Mouse (Mus musculus): ENCODE data around the gene Serpinb1c. TPM values are rescaled to one million over a fixed set of nuclear protein-coding genes. Genes with fewer than 3 reads are reported as not detected.

Gene Serpinb1c
- polyA plus RNA-seq, 1 experiment from 2014 or later, result not detected

DNA sequence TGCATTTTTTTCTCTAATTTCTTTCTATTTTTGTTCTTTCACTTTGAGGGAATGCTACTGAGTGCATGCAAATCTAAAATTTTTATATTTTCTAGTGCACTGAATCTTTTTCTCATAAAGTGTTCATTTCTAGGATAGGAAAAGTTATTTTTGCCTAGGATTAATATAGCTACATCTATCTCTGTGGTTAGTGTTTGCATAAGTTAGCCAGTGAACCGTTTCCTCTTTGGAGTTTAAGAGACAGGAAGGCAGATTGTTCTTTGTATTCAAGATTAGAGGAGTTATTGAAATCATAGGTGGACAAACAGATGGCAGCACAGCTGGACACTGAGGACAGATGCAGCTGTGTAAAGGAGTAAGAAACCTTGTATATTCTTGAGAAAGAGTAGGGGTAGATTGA lies 58.7 kb downstream of the Serpinb1c start:
- 53% methylated on average over 1 of the region's 1 CpGs for WGBS
- no peaks in the 10 kb centered on the region for H3K9me3 ChIP-seq (ENCODE audit: control insufficient read depth, low read length)
- DNase-seq (ENCODE audit: low spot score) (no peak), ATAC-seq (replicated peaks; ENCODE audit: low FRiP score) (no peak)
- no peaks in the 10 kb centered on the region for H3K4me1 ChIP-seq (replicated peaks; ENCODE audit: control insufficient read depth, insufficient read depth, low read length)
- no peak overlapping the region for H3K4me2 ChIP-seq (ENCODE audit: low read depth, low read length, severe bottlenecking)
- no peaks in the 10 kb centered on the region for H3K36me3 ChIP-seq (ENCODE audit: control insufficient read depth, insufficient read depth, low read length)
- H3K27me3 ChIP-seq (ENCODE audit: control insufficient read depth, insufficient read depth, low read length), result no peaks in the 10 kb centered on the region
- H3K4me3 ChIP-seq (ENCODE audit: low read depth, low read length), result no peak overlapping the region
- H3K9ac ChIP-seq (ENCODE audit: low read length), result no peak overlapping the region
- no peak overlapping the region for H3K27ac ChIP-seq (ENCODE audit: low read depth, low read length)

DNA sequence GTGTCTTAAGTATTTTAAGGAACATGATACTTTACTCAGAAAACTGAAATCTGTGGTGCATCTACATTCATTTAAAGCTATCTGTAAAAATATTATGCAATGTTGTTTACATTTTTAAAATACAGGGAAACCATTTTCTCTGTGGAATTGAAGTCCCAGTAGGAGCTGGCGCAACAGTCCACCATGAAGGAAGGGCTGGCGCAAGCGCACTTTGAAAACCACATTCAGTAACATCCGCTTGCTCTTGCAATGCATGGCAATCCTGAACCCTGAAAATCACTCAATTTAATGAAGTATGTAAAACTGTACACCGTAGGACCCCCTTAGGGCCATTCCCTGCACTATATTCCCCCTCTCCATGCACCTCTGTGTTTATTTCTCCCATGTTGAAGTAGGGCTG lies 63.5 kb downstream of the Serpinb1c start:
- no peak overlapping the region for H3K4me3 ChIP-seq (ENCODE audit: low read depth, low read length)
- no peak overlapping the region for H3K4me2 ChIP-seq (ENCODE audit: low read depth, low read length, severe bottlenecking)
- H3K36me3 ChIP-seq (ENCODE audit: control insufficient read depth, insufficient read depth, low read length), result no peaks in the 10 kb centered on the region
- WGBS, result 96% methylated on average over 5 of the region's 5 CpGs
- no peaks in the 10 kb centered on the region for H3K4me1 ChIP-seq (replicated peaks; ENCODE audit: control insufficient read depth, insufficient read depth, low read length)
- ATAC-seq (replicated peaks; ENCODE audit: low FRiP score), result no peak
- DNase-seq (ENCODE audit: low spot score), result no peak
- H3K9ac ChIP-seq (ENCODE audit: low read length), result no peak overlapping the region
- H3K9me3 ChIP-seq (ENCODE audit: control insufficient read depth, low read length), result no peaks in the 10 kb centered on the region
- H3K27me3 ChIP-seq (ENCODE audit: control insufficient read depth, insufficient read depth, low read length), result no peaks in the 10 kb centered on the region
- no peak overlapping the region for H3K27ac ChIP-seq (ENCODE audit: low read depth, low read length)

GRCm38 (mm10) chr13:32833237-32833636 lies 64.8 kb downstream of the Serpinb1c start:
- Histone ChIP-seq H3K4me1 (replicated peaks; ENCODE audit: control insufficient read depth, insufficient read depth, low read length) (no peaks in the 10 kb centered on the region), H3K9ac (ENCODE audit: low read length) (no peak overlapping the region), H3K4me2 (ENCODE audit: low read depth, low read length, severe bottlenecking) (no peak overlapping the region), H3K27me3 (ENCODE audit: control insufficient read depth, insufficient read depth, low read length) (no peaks in the 10 kb centered on the region), H3K9me3 (ENCODE audit: control insufficient read depth, low read length) (no peaks in the 10 kb centered on the region), H3K4me3 (ENCODE audit: low read depth, low read length) (no peak overlapping the region), H3K27ac (ENCODE audit: low read depth, low read length) (no peak overlapping the region), H3K36me3 (ENCODE audit: control insufficient read depth, insufficient read depth, low read length) (no peaks in the 10 kb centered on the region)
- DNase-seq (ENCODE audit: low spot score) (no peak), ATAC-seq (replicated peaks; ENCODE audit: low FRiP score) (no peak)
- WGBS, result 79% methylated on average over 6 of the region's 6 CpGs

DNA sequence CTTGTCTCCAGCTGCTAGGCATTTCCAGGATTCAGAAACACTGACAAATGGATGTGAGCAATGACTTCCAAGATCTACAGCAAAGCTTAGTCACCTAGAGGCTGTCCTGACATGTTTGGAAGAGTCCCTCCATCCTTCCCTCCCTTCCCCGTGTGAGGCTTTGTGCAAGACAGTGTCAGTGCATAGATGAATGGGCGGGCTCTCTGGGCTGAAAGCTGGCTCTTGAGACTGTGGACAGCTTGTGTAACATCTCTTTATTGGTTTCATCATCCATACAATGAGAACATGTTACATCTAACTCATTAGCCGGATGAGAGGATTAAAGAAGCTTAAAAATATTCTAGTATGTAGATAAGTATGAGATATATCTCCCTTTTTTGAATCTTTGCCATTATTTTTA lies 65.2 kb downstream of the Serpinb1c start:
- no peaks in the 10 kb centered on the region for H3K36me3 ChIP-seq (ENCODE audit: control insufficient read depth, insufficient read depth, low read length)
- ATAC-seq (replicated peaks; ENCODE audit: low FRiP score) (no peak), DNase-seq (ENCODE audit: low spot score) (no peak)
- no peaks in the 10 kb centered on the region for H3K9me3 ChIP-seq (ENCODE audit: control insufficient read depth, low read length)
- no peak overlapping the region for H3K4me3 ChIP-seq (ENCODE audit: low read depth, low read length)
- 76% methylated on average over 3 of the region's 3 CpGs for WGBS
- no peaks in the 10 kb centered on the region for H3K4me1 ChIP-seq (replicated peaks; ENCODE audit: control insufficient read depth, insufficient read depth, low read length)
- H3K27ac ChIP-seq (ENCODE audit: low read depth, low read length), result no peak overlapping the region
- no peaks in the 10 kb centered on the region for H3K27me3 ChIP-seq (ENCODE audit: control insufficient read depth, insufficient read depth, low read length)
- no peak overlapping the region for H3K4me2 ChIP-seq (ENCODE audit: low read depth, low read length, severe bottlenecking)
- no peak overlapping the region for H3K9ac ChIP-seq (ENCODE audit: low read length)

DNA sequence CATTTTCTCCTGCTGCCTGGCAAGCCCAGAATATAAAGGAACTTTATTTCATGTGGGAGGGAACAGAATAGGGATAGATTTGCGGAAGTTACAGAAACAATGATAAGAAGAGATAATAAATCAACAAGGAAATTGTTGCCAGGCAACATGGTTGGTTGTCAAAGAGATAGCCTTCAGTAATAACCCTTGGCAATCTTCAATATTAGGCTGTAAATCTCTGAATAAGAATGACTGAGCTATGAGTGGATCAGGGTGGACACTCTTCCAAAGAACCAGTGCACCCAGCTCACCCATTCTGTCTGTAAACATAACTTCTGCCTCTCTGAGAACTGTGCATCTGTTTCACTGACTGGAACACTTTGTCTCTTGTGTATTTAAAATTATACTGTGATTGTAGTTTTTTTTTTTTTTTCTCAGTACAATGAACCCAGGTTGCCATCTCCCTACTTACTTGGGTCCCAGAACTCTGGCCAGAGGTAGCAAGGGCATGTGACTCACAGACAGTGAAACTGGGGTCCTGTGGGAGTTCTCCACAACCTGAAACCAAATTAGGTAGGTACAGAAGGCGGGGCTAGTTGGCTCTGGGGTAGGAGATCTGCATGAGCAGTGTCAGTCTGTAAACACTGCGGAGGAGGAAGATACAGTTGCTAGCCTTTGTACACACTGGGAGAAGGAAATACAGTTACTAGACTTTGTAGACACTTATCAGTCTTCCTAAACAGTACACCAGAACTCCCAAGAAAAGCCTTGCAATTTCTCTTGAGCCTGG lies 66.3 kb downstream of the Serpinb1c start:
- Histone ChIP-seq H3K9me3 (ENCODE audit: control insufficient read depth, low read length) (no peaks in the 10 kb centered on the region), H3K27ac (ENCODE audit: low read depth, low read length) (no peak overlapping the region), H3K9ac (ENCODE audit: low read length) (no peak overlapping the region), H3K4me2 (ENCODE audit: low read depth, low read length, severe bottlenecking) (no peak overlapping the region), H3K4me1 (replicated peaks; ENCODE audit: control insufficient read depth, insufficient read depth, low read length) (no peaks in the 10 kb centered on the region), H3K4me3 (ENCODE audit: low read depth, low read length) (no peak overlapping the region), H3K27me3 (ENCODE audit: control insufficient read depth, insufficient read depth, low read length) (no peaks in the 10 kb centered on the region), H3K36me3 (ENCODE audit: control insufficient read depth, insufficient read depth, low read length) (no peaks in the 10 kb centered on the region)
- ATAC-seq (replicated peaks; ENCODE audit: low FRiP score), result no peak
- no peak for DNase-seq (ENCODE audit: low spot score)
- WGBS, result 80% methylated on average over 3 of the region's 3 CpGs

Other genes starting within 250 kb of the Serpinb1c start
- gene Mylk4, start 114.3 kb downstream of the Serpinb1c start, polyA plus RNA-seq (2014; fragmentation: Nextera tagmentation; extraction: Ambion mirVana), result 0.11 TPM in 1 of 2 replicates, not detected in the other
- 22.1 and 22.9 TPM in 2 replicates for gene Wrnip1, start 96.2 kb downstream of the Serpinb1c start, polyA plus RNA-seq (2014; fragmentation: Nextera tagmentation; extraction: Ambion mirVana)
- gene D930007J09Rik, start 95.4 kb downstream of the Serpinb1c start, polyA plus RNA-seq (2014; fragmentation: Nextera tagmentation; extraction: Ambion mirVana), result not detected in 2 replicates
- 0.68 and 1.1 TPM in 2 replicates for gene Serpinb1a, start 47.0 kb downstream of the Serpinb1c start, polyA plus RNA-seq (2014; fragmentation: Nextera tagmentation; extraction: Ambion mirVana)
- gene Serpinb6b, start 67.0 kb upstream of the Serpinb1c start, polyA plus RNA-seq (2014; fragmentation: Nextera tagmentation; extraction: Ambion mirVana), result 0.53 and 1.2 TPM in 2 replicates
- gene Serpinb9, start 105.0 kb upstream of the Serpinb1c start, polyA plus RNA-seq (2014; fragmentation: Nextera tagmentation; extraction: Ambion mirVana), result 0.55 and 0.99 TPM in 2 replicates
- gene Serpinb9b, start 129.2 kb upstream of the Serpinb1c start, polyA plus RNA-seq (2014; fragmentation: Nextera tagmentation; extraction: Ambion mirVana), result 0.15 TPM in 1 of 2 replicates, not detected in the other
- 0.11 TPM in 1 of 2 replicates, not detected in the other for gene Serpinb1b, start 180.4 kb upstream of the Serpinb1c start, polyA plus RNA-seq (2014; fragmentation: Nextera tagmentation; extraction: Ambion mirVana)